Mouse (Mus musculus): ENCODE measurements around the gene Trpm1. TPM values are rescaled to one million over a fixed set of nuclear protein-coding genes. Genes with fewer than 3 reads are reported as not detected.

Trpm1 gene
- polyA plus RNA-seq, 1 experiment from 2014 or later, result 2.0 TPM

GRCm38 (mm10) chr7:64226339-64227194 is 72.9 kb downstream of the Trpm1 start:
- H3K4me2 ChIP-seq, result no peak overlapping the region
- H3K27ac ChIP-seq, result no peak overlapping the region
- no peak overlapping the region for H3K4me3 ChIP-seq (replicated peaks)
- no peak overlapping the region for H3K9ac ChIP-seq
- H3K27me3 ChIP-seq, result no peaks in the 10 kb centered on the region
- H3K9me3 ChIP-seq, result no peaks in the 10 kb centered on the region
- no peaks in the 10 kb centered on the region for H3K36me3 ChIP-seq (replicated peaks)
- no peaks in the 10 kb centered on the region for H3K4me1 ChIP-seq
- ATAC-seq (ENCODE audit: low FRiP score), result peak; percentile 44; the same call in 1 of the 2 replicates
- WGBS, result 67% methylated on average over 27 of the region's 27 CpGs

GRCm38 (mm10) chr7:64227586-64227985 is 74.0 kb downstream of the Trpm1 start:
- Histone ChIP-seq H3K4me3 (replicated peaks) (no peak overlapping the region), H3K9me3 (no peaks in the 10 kb centered on the region), H3K9ac (no peak overlapping the region), H3K36me3 (replicated peaks) (no peaks in the 10 kb centered on the region), H3K27me3 (no peaks in the 10 kb centered on the region), H3K4me1 (no peaks in the 10 kb centered on the region), H3K4me2 (no peak overlapping the region), H3K27ac (no peak overlapping the region)
- ATAC-seq (ENCODE audit: low FRiP score), result no peak
- 88% methylated on average over 5 of the region's 5 CpGs for WGBS

- no peaks in the 10 kb centered on the region for H3K9me3 ChIP-seq
- no peak overlapping the region for H3K4me3 ChIP-seq (replicated peaks)
- WGBS, result 87% methylated on average over 1 of the region's 2 CpGs
- H3K36me3 ChIP-seq (replicated peaks), result no peaks in the 10 kb centered on the region
- H3K4me1 ChIP-seq, result no peaks in the 10 kb centered on the region
- no peak overlapping the region for H3K4me2 ChIP-seq
- H3K27me3 ChIP-seq, result no peaks in the 10 kb centered on the region
- no peak overlapping the region for H3K27ac ChIP-seq
- H3K9ac ChIP-seq, result no peak overlapping the region
- ATAC-seq (ENCODE audit: low FRiP score), result no peak
Measured at GRCm38 (mm10) chr7:64228300-64228699, 74.7 kb downstream of the Trpm1 start.

GRCm38 (mm10) chr7:64229911-64230310 is 76.3 kb downstream of the Trpm1 start:
- no peaks in the 10 kb centered on the region for H3K9me3 ChIP-seq
- no peak overlapping the region for H3K27ac ChIP-seq
- no peak overlapping the region for H3K9ac ChIP-seq
- no peaks in the 10 kb centered on the region for H3K4me1 ChIP-seq
- no peak overlapping the region for H3K4me3 ChIP-seq (replicated peaks)
- 91% methylated on average over 8 of the region's 8 CpGs for WGBS
- no peaks in the 10 kb centered on the region for H3K27me3 ChIP-seq
- ATAC-seq (ENCODE audit: low FRiP score), result no peak
- H3K4me2 ChIP-seq, result no peak overlapping the region
- no peaks in the 10 kb centered on the region for H3K36me3 ChIP-seq (replicated peaks)

GRCm38 (mm10) chr7:64231001-64231400 is 77.4 kb downstream of the Trpm1 start:
- Histone ChIP-seq H3K9ac (no peak overlapping the region), H3K4me3 (replicated peaks) (no peak overlapping the region), H3K27ac (no peak overlapping the region), H3K36me3 (replicated peaks) (no peaks in the 10 kb centered on the region), H3K4me2 (no peak overlapping the region), H3K27me3 (no peaks in the 10 kb centered on the region), H3K9me3 (no peaks in the 10 kb centered on the region), H3K4me1 (no peaks in the 10 kb centered on the region)
- WGBS, result 97% methylated on average over 1 of the region's 1 CpGs
- ATAC-seq (ENCODE audit: low FRiP score), result no peak

GRCm38 (mm10) chr7:64231996-64232395 is 78.4 kb downstream of the Trpm1 start:
- H3K4me3 ChIP-seq (replicated peaks), result no peak overlapping the region
- ATAC-seq (ENCODE audit: low FRiP score), result no peak
- H3K27me3 ChIP-seq, result no peaks in the 10 kb centered on the region
- H3K9ac ChIP-seq, result no peak overlapping the region
- no peaks in the 10 kb centered on the region for H3K36me3 ChIP-seq (replicated peaks)
- no peak overlapping the region for H3K4me2 ChIP-seq
- no peak overlapping the region for H3K27ac ChIP-seq
- H3K4me1 ChIP-seq, result peaks cover 3% of the 10 kb centered on the region; the same call in 1 of the 2 replicates
- 49% methylated on average over 2 of the region's 2 CpGs for WGBS
- H3K9me3 ChIP-seq, result no peaks in the 10 kb centered on the region

GRCm38 (mm10) chr7:64234310-64234820 is 80.7 kb downstream of the Trpm1 start:
- Histone ChIP-seq H3K4me2 (no peak overlapping the region), H3K4me3 (replicated peaks) (no peak overlapping the region), H3K9ac (no peak overlapping the region), H3K36me3 (replicated peaks) (no peaks in the 10 kb centered on the region), H3K9me3 (no peaks in the 10 kb centered on the region), H3K27ac (no peak overlapping the region), H3K4me1 (peaks cover 3% of the 10 kb centered on the region; the same call in 1 of the 2 replicates), H3K27me3 (no peaks in the 10 kb centered on the region)
- 84% methylated on average over 5 of the region's 5 CpGs for whole genome bisulfite sequencing
- ATAC-seq (ENCODE audit: low FRiP score), result no peak

- Histone ChIP-seq H3K9ac (no peak overlapping the region), H3K4me3 (replicated peaks) (no peak overlapping the region), H3K27me3 (no peaks in the 10 kb centered on the region), H3K36me3 (replicated peaks) (no peaks in the 10 kb centered on the region), H3K9me3 (no peaks in the 10 kb centered on the region), H3K4me1 (peaks cover 3% of the 10 kb centered on the region; the same call in 1 of the 2 replicates), H3K27ac (no peak overlapping the region), H3K4me2 (no peak overlapping the region)
- 75% methylated on average over 4 of the region's 4 CpGs for whole genome bisulfite sequencing
- no peak for ATAC-seq (ENCODE audit: low FRiP score)
Measured at GRCm38 (mm10) chr7:64236521-64236920, 82.9 kb downstream of the Trpm1 start.

GRCm38 (mm10) chr7:64237747-64238146 is 84.1 kb downstream of the Trpm1 start:
- peaks cover 3% of the 10 kb centered on the region; the same call in 1 of the 2 replicates for H3K4me1 ChIP-seq
- H3K4me2 ChIP-seq, result no peak overlapping the region
- no peaks in the 10 kb centered on the region for H3K9me3 ChIP-seq
- 87% methylated on average over 8 of the region's 8 CpGs for WGBS
- H3K27me3 ChIP-seq, result no peaks in the 10 kb centered on the region
- no peak for ATAC-seq (ENCODE audit: low FRiP score)
- no peak overlapping the region for H3K4me3 ChIP-seq (replicated peaks)
- H3K9ac ChIP-seq, result no peak overlapping the region
- no peak overlapping the region for H3K27ac ChIP-seq
- H3K36me3 ChIP-seq (replicated peaks), result no peaks in the 10 kb centered on the region

- Histone ChIP-seq H3K9ac (no peak overlapping the region), H3K36me3 (replicated peaks) (no peaks in the 10 kb centered on the region), H3K27me3 (no peaks in the 10 kb centered on the region), H3K4me1 (peaks cover 3% of the 10 kb centered on the region; the same call in 1 of the 2 replicates), H3K27ac (no peak overlapping the region), H3K9me3 (no peaks in the 10 kb centered on the region), H3K4me2 (no peak overlapping the region), H3K4me3 (replicated peaks) (no peak overlapping the region)
- 91% methylated on average over 7 of the region's 7 CpGs for WGBS
- no peak for ATAC-seq (ENCODE audit: low FRiP score)
Measured at GRCm38 (mm10) chr7:64238410-64239086, 84.9 kb downstream of the Trpm1 start.

GRCm38 (mm10) chr7:64239138-64239805 is 85.6 kb downstream of the Trpm1 start:
- H3K27me3 ChIP-seq, result no peaks in the 10 kb centered on the region
- ATAC-seq (ENCODE audit: low FRiP score), result no peak
- no peak overlapping the region for H3K4me2 ChIP-seq
- no peak overlapping the region for H3K27ac ChIP-seq
- no peak overlapping the region for H3K4me3 ChIP-seq (replicated peaks)
- H3K36me3 ChIP-seq (replicated peaks), result no peaks in the 10 kb centered on the region
- no peaks in the 10 kb centered on the region for H3K9me3 ChIP-seq
- H3K9ac ChIP-seq, result no peak overlapping the region
- WGBS, result 86% methylated on average over 9 of the region's 9 CpGs
- peaks cover 3% of the 10 kb centered on the region; the same call in 1 of the 2 replicates for H3K4me1 ChIP-seq

GRCm38 (mm10) chr7:64239806-64240315 is 86.2 kb downstream of the Trpm1 start:
- WGBS, result 76% methylated on average over 4 of the region's 4 CpGs
- peaks cover 3% of the 10 kb centered on the region; the same call in 1 of the 2 replicates for H3K4me1 ChIP-seq
- H3K4me2 ChIP-seq, result no peak overlapping the region
- ATAC-seq (ENCODE audit: low FRiP score), result no peak
- H3K27ac ChIP-seq, result no peak overlapping the region
- H3K36me3 ChIP-seq (replicated peaks), result no peaks in the 10 kb centered on the region
- H3K4me3 ChIP-seq (replicated peaks), result no peak overlapping the region
- no peaks in the 10 kb centered on the region for H3K27me3 ChIP-seq
- H3K9ac ChIP-seq, result no peak overlapping the region
- no peaks in the 10 kb centered on the region for H3K9me3 ChIP-seq
